Mouse (Mus musculus): ENCODE data around the gene Bcat2. TPM values are rescaled to one million over a fixed set of nuclear protein-coding genes. Genes with fewer than 3 reads are reported as not detected.
"Not testable (repeated sequence)": the region's sequence is repeated elsewhere in the genome, so short reads cannot be mapped to it uniquely, and the experiment has no call there.

Bcat2 gene
- 26.6 and 39.0 TPM in 2 replicates for total RNA-seq (2017)

DNA sequence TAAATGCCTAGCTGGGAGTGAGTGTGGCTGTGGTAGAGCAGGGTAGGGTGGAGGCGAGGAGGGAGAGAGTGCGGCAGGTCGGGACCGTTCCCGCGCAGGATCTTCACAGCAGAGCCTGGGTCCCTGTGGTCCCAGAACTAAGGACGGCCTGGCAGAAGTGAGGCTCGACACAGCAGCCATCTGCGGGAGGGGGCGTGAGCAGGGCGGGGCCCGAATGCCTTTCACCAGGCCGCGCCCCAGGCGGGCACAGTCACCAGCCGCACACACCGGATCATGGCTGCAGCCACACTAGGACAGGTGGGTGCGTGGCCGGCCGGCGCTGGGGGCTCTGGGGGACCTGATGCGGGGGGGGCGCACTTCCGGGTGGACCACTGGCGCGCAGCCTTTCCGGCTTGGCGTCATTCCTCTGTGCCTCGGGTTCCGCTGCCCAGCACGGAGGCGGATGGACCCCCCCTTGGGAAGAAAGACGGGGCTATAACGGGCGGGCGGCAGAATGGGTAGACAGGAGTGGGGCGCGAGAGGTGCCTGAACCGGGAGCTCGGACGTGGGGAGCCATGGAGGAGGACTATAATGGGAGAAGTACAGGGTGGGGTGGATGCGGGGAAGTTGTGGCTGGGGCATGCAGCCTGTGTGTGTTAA lies at the start of gene Bcat2:
Bcat2 (plus strand) TSS at position 51 of the 639 bp plus-strand sequence.
- peak; percentile 61 for ATAC-seq (replicated peaks; ENCODE audit: low read depth, poor library complexity, severe bottlenecking)

DNA sequence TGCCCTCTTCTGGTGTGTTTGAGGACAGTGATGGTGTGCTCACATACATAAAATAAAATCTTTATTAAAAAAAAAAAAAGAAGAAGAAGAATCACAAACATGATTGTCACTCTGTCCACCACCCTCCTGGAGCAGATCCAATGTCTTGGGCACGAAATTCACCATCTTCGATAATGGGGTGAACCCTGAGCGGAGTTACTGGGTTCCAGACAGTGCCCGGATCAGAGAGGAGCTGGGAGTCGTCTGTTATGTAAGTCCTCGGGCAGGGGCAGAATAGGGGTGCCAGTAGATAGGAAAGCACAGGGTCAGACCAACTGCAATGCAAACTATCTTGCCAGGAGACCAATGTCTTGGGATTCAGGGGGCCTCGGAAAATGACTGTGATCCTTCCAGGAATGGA lies 49.3 kb upstream of the Bcat2 start:
- no peak for ATAC-seq (replicated peaks; ENCODE audit: low read depth, poor library complexity, severe bottlenecking)

DNA sequence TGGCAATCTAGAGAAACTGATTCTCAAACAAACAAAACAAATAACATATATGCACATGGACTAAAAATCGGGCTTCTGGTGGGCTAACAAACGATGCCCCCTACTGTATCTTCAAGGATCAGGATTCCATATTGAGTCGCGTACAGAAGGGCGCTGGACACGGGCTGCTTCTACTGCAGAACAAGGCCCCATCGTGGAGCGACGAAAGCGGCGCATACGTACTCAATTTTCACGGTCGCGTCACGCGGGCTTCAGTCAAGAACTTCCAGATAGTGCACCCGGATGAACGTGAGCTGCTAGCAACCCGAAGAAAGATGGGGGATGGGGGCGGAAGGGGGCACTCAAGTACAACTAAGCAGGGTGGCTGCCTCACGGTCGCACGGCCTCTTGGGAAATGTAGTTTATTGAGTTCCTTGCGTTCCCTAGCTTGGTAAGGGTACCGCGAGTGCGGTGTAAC lies 48.2 kb upstream of the Bcat2 start:
- peak; percentile 51 for ATAC-seq (replicated peaks; ENCODE audit: low read depth, poor library complexity, severe bottlenecking)

DNA sequence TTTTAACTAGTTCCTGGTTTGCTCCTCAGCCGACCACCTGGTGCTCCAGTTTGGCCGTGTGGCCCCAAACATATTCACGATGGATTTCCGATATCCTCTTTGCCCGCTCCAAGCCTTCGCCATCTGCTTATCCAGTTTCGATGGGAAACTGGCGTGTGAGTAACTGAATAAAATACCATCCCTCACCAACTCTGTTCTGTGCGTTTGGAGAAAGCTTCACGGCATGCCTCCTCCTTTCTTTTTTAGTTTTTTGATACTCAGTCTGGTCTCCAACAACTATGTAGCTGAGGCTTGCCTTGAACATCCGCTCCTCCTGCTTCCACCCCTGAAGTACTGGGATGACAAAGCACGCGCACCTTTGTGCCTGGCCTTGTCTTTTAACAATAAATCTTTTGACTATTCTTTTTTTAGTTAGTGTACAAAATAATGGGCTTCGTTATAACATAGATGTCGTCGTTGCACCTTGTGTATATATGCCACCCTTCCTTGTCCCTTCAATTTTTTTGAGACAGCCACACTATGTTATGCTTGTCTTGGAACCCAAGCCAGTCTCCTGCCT lies 47.7 kb upstream of the Bcat2 start:
- ATAC-seq (replicated peaks; ENCODE audit: low read depth, poor library complexity, severe bottlenecking) = no peak

DNA sequence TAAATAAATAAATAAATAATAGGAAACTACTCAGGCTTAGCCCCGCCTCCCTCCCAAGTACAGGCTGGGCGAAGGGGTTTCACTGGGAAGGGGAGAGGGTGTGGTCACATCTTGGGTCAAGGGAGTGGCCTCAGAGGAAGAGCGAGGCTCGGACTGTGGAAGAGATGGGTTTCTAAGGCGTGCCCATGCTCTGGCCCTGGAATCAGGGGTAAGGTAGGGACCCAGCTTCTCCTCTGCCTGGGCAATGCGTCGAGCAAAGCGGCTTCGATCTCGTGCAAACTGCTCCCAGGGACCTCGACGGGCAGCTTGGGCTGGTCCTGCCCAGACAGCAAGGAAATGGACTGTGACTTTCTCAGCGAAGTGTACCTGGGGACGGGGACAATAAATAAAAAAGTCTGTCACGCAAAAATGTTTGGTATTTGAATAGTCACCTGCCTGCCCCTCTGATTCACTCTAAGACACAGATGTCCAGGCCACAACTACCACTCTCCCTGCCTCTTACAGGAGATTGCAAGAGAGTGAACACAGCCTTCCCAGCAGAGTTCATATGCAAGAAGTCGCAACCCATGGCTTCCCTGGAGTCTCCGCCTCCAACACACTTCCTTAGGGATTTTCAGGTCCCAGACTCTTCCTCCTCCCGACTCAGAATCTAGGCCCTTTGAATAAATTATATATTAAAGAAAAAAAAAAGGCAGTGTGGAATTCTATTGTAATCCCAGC lies 46.8 kb upstream of the Bcat2 start:
- ATAC-seq (replicated peaks; ENCODE audit: low read depth, poor library complexity, severe bottlenecking) = no peak

DNA sequence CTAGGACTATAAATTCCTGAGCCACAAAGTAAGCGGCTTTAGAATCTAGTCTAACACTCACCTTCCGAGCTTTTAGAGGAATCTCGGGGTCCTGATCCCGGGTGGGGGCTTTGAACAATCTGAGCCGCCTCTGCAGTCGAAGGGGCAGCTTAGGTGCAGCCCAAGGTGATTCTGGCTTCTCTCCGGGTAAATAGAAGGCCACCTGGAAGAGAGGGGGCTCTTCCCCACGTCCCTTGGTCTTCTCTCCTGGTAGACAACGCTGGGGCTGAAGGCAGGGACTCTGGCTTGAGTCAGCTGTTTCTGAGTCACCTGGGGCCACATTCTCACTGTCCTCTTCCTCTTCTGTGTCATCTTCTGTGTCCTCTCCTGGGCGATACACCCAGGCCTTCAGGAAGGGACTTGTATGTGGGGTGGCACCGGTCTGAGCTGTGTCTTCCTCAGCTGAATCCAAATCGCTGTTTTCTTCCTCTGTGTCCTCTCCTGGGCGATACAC lies 46.2 kb upstream of the Bcat2 start:
- ATAC-seq (replicated peaks; ENCODE audit: low read depth, poor library complexity, severe bottlenecking) = no peak

DNA sequence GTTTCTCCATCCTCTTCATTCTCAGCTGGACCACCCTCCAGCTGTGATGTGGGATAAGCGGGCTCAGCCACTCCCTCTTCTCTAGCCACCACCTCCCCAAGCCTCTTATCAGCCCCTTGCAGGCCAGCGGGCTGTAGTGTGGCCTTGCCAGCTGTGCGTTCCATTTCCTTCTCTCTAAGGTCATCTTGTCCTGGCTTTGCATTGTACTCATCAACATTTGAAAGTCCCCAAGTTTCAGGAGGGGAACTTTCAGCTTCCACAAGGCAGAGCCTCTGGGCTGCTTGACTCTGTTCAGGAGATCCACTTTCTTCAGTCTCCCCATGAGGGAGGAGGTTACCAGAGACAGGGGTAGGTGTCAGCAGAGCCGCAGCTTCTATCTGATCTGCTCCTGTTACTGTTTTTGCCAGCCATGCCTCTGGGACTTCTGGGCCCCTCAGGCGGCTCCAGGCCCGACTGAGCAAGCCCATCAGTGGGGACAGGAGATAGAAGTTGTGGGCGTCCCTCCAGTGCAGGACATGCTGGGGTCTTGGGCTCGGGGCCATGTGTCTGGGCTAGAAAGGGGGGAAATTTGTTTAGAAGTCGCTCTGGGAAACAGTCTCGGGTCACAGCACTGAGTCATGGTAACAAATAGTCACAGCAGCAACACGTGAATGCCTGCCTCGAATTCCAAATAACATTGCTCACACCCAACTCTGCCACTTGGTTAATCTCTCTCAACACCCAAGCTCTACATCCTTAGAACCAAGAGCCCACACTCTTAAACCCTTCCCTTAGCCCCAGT lies 44.9 kb upstream of the Bcat2 start:
- peak; percentile 48 for ATAC-seq (replicated peaks; ENCODE audit: low read depth, poor library complexity, severe bottlenecking)

DNA sequence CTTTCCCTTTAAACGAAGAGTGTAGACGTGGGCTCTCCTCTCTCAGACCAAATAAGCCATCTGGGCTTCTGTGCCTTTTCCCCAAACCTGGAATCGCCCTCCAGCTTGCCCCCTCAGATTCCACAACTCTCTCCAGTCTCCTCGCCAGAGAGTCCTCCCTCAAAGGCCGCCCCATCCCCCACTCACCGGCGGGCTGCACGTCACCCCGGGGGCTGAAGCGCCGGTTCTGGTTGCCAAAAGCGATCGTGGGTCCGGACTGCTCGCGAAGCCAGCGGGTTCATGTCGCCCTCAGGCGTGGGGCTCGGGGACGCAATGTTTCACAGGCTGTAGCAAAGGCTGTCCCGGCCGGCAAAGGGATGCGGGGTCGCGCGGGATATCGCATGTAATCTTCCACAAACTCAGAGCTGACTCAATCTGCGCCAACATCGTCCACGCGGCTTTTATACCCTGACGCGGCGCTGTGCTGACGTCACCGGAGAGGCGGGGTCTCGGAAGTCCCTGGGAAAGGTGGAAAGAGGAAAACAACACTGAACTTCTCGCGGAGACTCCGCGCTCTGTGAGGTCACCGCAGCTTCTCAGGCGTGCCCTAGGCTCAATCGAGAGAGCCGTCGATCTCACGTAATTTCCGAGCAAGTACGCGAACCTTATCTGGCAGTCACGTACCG lies 44.0 kb upstream of the Bcat2 start, which contains the start of the genes Ppp1r15a and Plekha4:
Ppp1r15a (minus strand) TSS at position 460 of the 665 bp plus-strand sequence.
Plekha4 (plus strand) TSS at position 522 of the 665 bp plus-strand sequence.
- ATAC-seq (replicated peaks; ENCODE audit: low read depth, poor library complexity, severe bottlenecking) = peak; percentile 67

DNA sequence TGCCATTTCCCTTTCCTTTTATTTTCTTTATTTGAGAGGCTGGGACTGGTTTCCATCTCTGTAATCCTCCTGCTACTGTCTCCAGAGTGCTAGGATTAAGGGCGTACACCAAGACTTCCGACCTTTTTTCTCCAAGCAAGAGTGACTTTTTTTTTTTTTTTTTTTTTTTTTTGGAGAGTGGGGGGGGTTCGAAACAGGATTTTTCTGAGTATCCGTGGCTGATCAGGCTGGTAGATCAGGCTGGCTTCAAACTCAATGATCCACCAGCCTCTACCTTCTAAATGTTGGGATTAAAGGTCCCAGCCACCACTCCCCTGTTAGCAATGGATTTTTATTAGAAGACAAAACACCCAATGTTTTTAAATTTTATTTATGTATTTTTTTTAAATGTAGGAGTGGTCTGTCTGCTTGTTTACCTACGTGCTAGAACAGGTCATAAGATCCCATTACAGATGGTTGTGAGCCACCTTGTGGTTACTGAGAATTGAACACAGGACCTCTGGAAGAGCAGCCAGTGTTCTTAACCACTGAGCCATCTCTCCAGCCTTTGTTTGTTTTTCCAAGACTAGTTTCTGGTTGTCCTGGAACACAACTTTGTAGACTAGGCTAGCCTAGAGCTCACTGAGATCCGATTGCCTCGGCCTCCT lies 43.4 kb upstream of the Bcat2 start:
- no peak for ATAC-seq (replicated peaks; ENCODE audit: low read depth, poor library complexity, severe bottlenecking)

DNA sequence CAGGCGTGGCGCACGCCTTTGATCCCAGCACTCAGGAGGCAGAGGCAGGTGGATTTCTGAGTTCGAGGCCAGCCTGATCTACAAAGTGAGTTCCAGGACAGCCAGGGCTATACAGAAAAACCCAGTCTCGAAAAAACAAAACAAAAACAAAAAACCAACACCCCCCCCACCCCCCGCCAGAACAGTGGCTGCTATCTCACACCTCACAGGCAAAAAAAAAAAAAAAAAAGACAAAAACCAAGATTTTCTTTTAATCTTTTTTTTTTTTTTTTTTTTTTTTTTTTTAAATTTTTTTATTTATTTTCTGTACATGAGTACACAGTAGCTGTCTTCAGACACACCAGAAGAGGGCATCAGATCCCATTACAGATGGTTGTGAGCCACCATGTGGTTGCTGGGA lies 42.8 kb upstream of the Bcat2 start:
- ATAC-seq (replicated peaks; ENCODE audit: low read depth, poor library complexity, severe bottlenecking) = not testable (repeated sequence)

DNA sequence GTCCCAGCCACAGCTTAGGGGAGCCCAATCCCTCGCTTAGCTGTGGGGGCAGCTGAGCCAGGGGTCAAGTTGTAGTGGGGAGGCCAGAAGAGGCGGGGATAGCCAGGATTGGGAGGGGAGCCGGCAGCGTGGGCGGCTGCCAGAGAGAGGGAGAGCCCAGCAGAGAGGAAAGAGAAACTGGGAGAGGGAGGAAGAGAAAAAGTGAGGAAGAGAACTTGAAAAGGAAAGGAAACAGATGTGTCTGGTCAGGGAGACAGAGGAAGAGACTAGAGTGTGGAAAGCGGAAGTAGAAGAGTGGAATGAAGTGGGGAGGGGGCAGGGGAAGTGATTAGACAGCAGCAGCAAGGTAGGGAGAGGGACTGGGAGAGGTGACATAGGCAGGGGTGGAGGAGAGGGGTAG lies 40.5 kb upstream of the Bcat2 start:
- ATAC-seq (replicated peaks; ENCODE audit: low read depth, poor library complexity, severe bottlenecking) = no peak; the same call in 1 of the 2 replicates

DNA sequence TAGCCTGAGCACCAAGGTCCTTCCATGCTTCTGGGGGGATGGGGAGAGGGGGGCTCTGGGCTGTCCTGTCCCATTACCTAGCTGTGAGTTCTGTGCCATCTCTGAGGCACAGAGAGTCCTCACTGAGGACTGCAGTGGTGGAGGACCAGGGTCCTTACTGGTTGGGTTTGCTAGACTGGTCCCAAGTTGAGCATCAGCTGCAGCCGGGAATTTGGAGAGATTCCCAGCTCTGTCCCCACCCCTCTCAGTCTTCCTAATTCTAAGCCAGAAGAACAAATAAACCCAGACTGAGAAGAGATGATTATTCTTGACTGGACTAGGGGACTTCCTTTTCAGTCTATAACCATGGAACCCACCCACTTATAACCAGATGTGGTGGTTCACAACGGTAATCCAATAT lies 39.3 kb upstream of the Bcat2 start:
- ATAC-seq (replicated peaks; ENCODE audit: low read depth, poor library complexity, severe bottlenecking) = no peak

DNA sequence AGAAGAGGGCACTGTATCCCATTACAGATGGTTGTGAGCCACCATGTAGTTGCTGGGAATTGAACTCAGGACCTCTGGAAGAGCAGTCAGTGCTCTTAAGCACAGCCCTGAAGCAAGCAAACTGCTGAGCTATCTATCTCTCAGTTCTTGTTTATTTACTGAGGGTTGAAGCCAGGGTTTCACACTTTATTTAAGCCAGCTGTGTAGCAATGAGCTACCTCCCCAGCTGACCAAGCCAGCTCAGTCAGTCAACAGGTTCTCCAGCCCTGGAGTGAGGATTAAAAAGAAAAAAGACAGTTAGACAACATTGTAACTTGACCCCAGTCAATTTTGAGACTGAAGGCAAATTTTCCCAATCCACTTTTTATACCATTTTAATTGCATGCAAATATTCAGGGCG lies 34.3 kb upstream of the Bcat2 start:
- ATAC-seq (replicated peaks; ENCODE audit: low read depth, poor library complexity, severe bottlenecking) = no peak

DNA sequence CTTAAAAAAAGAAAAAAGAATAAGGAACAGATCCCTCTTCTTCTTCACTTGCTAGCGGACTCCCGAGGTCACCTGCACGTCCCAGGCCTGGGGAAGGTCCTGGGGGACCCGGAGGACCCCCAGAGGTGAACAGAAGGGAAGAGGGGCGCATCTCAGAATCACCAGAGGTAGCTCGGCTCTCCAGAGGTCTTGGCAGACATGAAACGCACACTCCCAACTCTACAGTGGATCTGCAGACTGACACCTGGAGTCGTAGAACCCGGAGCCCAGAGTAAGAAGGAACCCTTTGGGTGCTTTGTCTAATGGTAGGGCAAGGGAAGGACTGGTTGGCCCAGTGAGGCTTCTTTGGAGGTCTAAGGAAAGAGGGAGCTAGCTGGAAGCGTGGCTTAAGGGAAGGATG lies 32.4 kb upstream of the Bcat2 start:
- no peak for ATAC-seq (replicated peaks; ENCODE audit: low read depth, poor library complexity, severe bottlenecking)

DNA sequence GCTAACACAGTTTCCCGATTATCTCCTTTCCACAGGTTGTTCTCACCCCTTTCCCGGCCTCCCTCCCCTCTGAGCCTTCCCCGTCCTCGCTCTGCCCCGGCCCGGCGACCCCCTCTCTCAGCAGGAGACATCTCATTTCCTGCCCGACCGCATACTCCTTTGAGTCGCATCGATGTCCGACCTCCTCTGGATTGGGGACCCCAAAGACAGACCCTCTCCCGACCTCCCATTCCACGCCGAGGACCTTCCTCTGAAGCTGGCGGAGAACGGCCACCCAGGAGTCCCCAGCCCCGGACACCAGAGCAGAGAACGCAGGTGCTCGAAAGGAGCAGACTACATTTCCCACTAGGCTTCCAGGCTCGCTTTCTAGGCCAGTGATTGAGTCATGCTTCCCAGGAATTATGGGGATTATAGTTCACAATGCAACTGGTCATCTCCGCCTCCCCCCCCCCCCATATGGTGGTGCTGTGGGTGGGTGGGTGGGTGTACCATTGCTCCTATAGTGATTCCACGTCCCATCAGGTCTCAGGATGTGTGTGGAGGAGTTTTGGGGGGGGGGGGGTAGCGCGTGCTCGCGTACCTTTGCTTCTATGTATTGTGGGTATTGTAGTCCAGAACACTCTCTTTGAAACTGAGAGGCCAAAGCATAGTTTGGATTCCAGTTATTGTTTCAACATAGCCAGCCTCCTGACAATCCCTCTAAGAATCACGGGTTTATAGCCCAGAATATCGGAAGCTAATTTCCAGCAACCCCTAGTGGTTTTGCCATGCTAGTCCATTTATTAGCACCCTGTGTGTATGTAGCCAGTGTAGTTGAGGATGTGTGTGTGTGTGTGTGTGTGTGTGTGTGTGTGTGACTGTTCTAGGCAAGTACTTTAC lies 31.6 kb upstream of the Bcat2 start:
- ATAC-seq (replicated peaks; ENCODE audit: low read depth, poor library complexity, severe bottlenecking) = peak; percentile 50

DNA sequence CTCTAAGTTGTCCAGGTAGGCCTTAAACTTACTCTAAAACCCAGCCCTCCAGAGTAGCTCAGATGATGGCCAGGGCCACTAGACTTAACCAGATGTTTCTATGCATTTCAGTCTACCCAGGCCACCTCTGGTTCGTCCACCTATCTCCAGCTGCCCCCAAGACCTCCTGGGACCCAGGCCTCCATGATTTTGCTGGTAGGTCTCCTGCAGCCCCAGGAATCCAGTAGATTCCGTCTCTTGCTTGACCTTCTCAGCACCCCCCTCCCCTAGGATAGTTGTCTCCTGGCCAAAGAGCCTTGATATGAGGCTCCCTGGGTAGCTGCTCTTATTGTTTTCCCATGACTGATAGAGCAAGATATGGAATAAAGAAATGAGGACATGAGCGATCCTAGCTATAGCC lies 30.9 kb upstream of the Bcat2 start:
- no peak for ATAC-seq (replicated peaks; ENCODE audit: low read depth, poor library complexity, severe bottlenecking)

DNA sequence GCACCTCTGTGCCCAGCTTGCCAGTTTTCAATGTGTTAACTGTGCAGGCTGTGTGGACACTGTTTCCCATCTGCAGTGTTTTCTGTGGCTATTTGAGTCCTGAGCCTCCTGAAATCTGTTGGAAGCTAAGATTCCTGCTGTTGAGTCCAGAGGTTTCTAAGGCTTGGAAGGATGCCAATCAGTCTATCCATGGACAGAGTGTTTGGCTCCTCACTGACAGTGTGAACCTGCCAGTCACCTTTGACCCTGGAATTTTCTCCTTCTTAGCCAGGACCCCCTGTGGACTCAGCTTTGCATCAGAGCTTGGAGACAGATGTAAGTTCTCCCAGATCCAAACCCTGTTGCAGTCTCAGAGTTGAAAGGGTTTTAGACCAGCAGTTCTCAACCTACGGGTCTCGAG lies 29.7 kb upstream of the Bcat2 start:
- ATAC-seq (replicated peaks; ENCODE audit: low read depth, poor library complexity, severe bottlenecking) = no peak

DNA sequence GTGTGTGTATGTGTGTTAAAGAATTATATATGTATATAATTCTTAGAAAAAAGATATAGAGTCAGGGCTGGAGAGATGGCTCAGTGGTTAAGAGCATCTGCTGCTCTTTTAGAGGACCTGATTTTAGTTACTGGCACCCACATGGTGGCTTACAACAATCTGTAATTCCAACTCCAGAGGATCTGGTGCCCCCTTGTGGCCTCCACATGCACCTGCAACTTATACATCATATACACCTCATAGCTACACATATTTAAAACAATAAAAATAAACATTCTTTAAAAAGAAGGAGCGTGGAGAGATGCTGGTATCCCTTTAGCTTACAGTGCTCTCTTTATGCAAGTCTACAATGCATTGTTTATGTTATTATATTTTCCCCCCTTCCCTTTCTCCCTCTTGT lies 25.4 kb upstream of the Bcat2 start:
- ATAC-seq (replicated peaks; ENCODE audit: low read depth, poor library complexity, severe bottlenecking) = no peak

All from common myeloid progenitor, adult 5-6 weeks (primary cell).